Mouse (Mus musculus) C2C12 (cell line): ENCODE results near the gene Ofcc1.

ENCODE experiments used
- CEBPB ChIP-seq: IDR thresholded peaks from one replicate; pipeline ENCODE4 v1.6.1; 2011; ENCODE audit warnings: low read depth, mild to moderate bottlenecking, control low read depth, moderate library complexity
- CTCF ChIP-seq: IDR thresholded peaks from one replicate; pipeline ENCODE4 v1.5.1; 2011; ENCODE audit not compliant: control insufficient read depth, insufficient read depth, insufficient read length
- FOSL1 ChIP-seq: IDR thresholded peaks from one replicate; pipeline ENCODE4 v1.8.0; 2011; ENCODE audit warnings: mild to moderate bottlenecking, low read length; ENCODE audit not compliant: poor library complexity, insufficient read depth, severe bottlenecking
- MAX ChIP-seq: IDR thresholded peaks from one replicate; pipeline ENCODE4 v1.6.1; 2011; ENCODE audit warnings: mild to moderate bottlenecking, control low read depth
- MYOD1 ChIP-seq: IDR thresholded peaks from one replicate; pipeline ENCODE4 v1.6.1; 2011; ENCODE audit warnings: low read depth; ENCODE audit not compliant: control insufficient read depth, insufficient read length
- MYOG ChIP-seq: IDR thresholded peaks from one replicate; pipeline ENCODE4 v1.6.1; 2011; ENCODE audit not compliant: control insufficient read depth, insufficient read length; ENCODE audit errors: extremely low read depth
- USF1 ChIP-seq: IDR thresholded peaks from one replicate; pipeline ENCODE4 v1.6.1; 2011; ENCODE audit warnings: low read depth, mild to moderate bottlenecking, control low read depth, moderate library complexity

DNA sequence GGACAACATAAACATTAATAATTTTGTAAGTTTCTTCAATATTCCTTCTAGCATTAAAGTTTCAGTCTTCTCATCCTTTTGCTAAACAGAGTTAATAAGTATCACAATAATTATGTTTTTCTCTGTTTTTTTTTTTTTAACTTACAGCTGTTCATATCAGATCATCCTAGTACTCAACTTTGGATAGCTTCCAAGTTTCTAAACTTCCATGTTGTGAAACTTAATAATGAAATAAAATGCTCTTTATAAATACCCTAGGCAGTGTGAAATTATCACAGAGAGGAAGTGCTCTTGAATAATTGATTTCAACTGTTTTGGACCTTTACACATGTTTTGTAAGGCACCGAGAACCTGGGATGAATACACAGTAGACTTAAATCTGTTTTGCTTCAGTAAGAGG, 291.2 kb downstream of the Ofcc1 start:
- TF ChIP-seq CTCF (no peak), CEBPB (no peak), USF1 (no peak), MYOD1 (no peak), MYOG (no peak), MAX (no peak), FOSL1 (no peak)
